Mouse (Mus musculus) embryonic facial prominence, embryonic 11.5 days (tissue): ENCODE results near the gene Cyp20a1. TPM values are rescaled to one million over a fixed set of nuclear protein-coding genes. Genes with fewer than 3 reads are reported as not detected.
A peak's percentile ranks its signal among the peaks of the same experiment; 100 is the strongest.

ENCODE experiments used
- ATAC-seq: fragments of 200-750 bp; cut with Nextera tagmentation; replicated peaks from 2 replicates; pipeline ENCODE4 v1.8.0; 2017; ENCODE audit warnings: low read depth; ENCODE audit not compliant: insufficient number of reproducible peaks, low FRiP score, low TSS enrichment
- DNase-seq: peaks from one replicate; pipeline ENCODE4 v3.0.0-alpha.2; 2015; ENCODE audit warnings: low spot score
- H3K27ac ChIP-seq: fragments of 300-500 bp; sonication (generic); replicated peaks from 2 replicates; pipeline ENCODE4 v1.5.1; 2014; ENCODE audit warnings: mild to moderate bottlenecking, low read depth, low read length, control low read depth
- H3K27me3 ChIP-seq: fragments of 300-500 bp; sonication (generic); 2 replicates; pipeline ENCODE4 v1.6.1; 2014; ENCODE audit warnings: mild to moderate bottlenecking, low read length, moderate library complexity, mixed read lengths; ENCODE audit not compliant: control insufficient read depth, insufficient read depth
- H3K36me3 ChIP-seq: fragments of 300-500 bp; sonication (generic); replicated peaks from 2 replicates; pipeline ENCODE4 v1.6.1; 2014; ENCODE audit warnings: low read depth, mild to moderate bottlenecking, low read length, moderate library complexity, mixed read lengths; ENCODE audit not compliant: control insufficient read depth, insufficient read depth
- H3K4me1 ChIP-seq: fragments of 300-500 bp; sonication (generic); 2 replicates; pipeline ENCODE4 v1.6.1; 2014; ENCODE audit warnings: low read length, mixed read lengths; ENCODE audit not compliant: control insufficient read depth, insufficient read depth
- H3K4me2 ChIP-seq: fragments of 300-500 bp; sonication (generic); 2 replicates; pipeline ENCODE4 v1.6.1; 2014; ENCODE audit warnings: low read depth, mild to moderate bottlenecking, control low read depth, low read length, moderate library complexity
- H3K4me3 ChIP-seq: fragments of 300-500 bp; sonication (generic); 2 replicates; pipeline ENCODE4 v1.5.1; 2014; ENCODE audit warnings: low read depth, low read length, control low read depth
- H3K9ac ChIP-seq: fragments of 300-500 bp; sonication (generic); replicated peaks from 2 replicates; pipeline ENCODE4 v1.6.1; 2014; ENCODE audit warnings: mild to moderate bottlenecking, control low read depth, low read length
- H3K9me3 ChIP-seq: fragments of 300-500 bp; sonication (generic); replicated peaks from 2 replicates; pipeline ENCODE4 v1.6.1; 2016; ENCODE audit warnings: mild to moderate bottlenecking, low read length, inconsistent platforms, mixed read lengths; ENCODE audit not compliant: control insufficient read depth
- WGBS: fragments of 180-500 bp; shearing (Covaris S2); extraction: QIAGEN DNeasy Blood & Tissue Kit; methylation state at CpG from one replicate; pipeline ENCODE4 v1.1.7; 2014; 5-methylcytosine and 5-hydroxymethylcytosine counted together
- polyA plus RNA-seq: library from polyadenylated mRNA; unstranded; fragments of >200 nt; fragmentation: Nextera tagmentation; extraction: Ambion mirVana; gene quantifications from 2 replicates; pipeline ENCODE4 v1.2.1, GENCODE M21; 2014

The Cyp20a1 gene
- polyA plus RNA-seq, 1 experiment from 2014 or later, result 12.2 TPM

DNA sequence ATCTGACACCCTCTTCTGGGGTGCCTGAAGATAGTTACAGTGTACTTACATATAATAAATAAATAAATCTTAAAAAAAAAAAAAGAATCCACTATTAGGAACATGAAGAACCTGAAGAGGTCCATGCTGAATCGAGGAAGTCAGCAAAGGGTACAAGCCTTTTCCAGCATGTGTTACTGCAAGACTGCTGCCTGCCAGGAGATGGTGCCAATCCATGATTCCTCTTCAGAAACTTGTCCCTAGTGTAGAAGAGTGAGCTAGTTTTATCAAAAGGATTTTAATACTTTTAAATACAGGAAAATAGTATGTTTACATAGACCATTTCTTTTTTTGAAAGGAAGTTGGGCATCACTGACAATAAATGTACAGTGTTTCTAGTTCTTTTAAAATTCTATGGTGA is 80.8 kb downstream of the Cyp20a1 start:
- no peak for DNase-seq
- Histone ChIP-seq H3K4me1 (no peaks in the 10 kb centered on the region), H3K4me3 (no peak overlapping the region), H3K27me3 (no peaks in the 10 kb centered on the region), H3K9me3 (no peaks in the 10 kb centered on the region), H3K4me2 (no peak overlapping the region), H3K36me3 (no peaks in the 10 kb centered on the region), H3K27ac (no peak overlapping the region), H3K9ac (no peak overlapping the region)
- WGBS, result 97% methylated on average over 1 of the region's 1 CpGs
- ATAC-seq, result no peak

DNA sequence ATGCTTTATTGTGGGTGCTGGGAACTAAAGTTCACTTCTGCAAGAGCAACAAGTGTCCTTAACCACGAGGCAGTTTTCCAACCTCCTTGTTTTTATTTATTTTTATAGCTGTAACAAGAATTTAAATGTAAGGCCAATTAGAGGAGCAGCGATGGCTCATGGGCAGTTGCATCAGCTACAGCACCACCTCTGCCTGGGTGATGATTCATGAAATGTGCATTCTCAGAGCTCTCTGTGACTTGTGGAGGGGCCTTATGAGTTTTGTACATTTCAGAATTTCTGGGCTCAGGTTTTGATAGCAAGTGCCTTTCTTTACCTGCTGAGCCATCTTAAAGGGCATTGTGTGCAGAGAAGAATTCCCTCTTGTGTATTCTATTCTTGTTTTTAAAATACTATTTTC is 85.2 kb downstream of the Cyp20a1 start:
- no peak overlapping the region for H3K9ac ChIP-seq
- whole genome bisulfite sequencing, result 86% methylated on average over 2 of the region's 2 CpGs
- H3K4me2 ChIP-seq, result no peak overlapping the region
- no peaks in the 10 kb centered on the region for H3K4me1 ChIP-seq
- H3K4me3 ChIP-seq, result no peak overlapping the region
- no peaks in the 10 kb centered on the region for H3K36me3 ChIP-seq
- H3K27ac ChIP-seq, result no peak overlapping the region
- no peak for ATAC-seq
- H3K9me3 ChIP-seq, result no peaks in the 10 kb centered on the region
- DNase-seq, result no peak
- H3K27me3 ChIP-seq, result no peaks in the 10 kb centered on the region

DNA sequence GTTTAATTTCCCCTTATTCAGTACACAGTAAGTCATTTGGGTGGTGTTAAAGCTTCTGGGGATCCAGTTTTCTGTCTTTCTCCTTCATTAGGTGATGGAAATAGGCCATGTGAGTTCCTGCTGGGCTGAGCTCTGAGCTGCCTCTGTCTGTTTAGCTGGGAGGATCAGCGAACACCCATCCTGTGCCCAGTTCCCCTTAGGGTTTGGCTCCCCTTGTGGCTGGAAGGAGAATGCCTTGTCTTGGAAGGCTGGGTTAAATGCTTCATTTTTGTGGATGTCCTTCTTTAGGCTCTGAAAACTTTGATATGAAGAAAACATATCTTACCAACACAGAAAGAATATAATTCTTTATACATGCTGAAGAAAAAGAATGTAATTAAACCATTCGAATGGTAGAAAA is 85.8 kb downstream of the Cyp20a1 start:
- H3K4me2 ChIP-seq, result no peak overlapping the region
- H3K27me3 ChIP-seq, result no peaks in the 10 kb centered on the region
- DNase-seq, result peak; percentile 30
- WGBS, result 74% methylated on average over 2 of the region's 2 CpGs
- H3K27ac ChIP-seq, result no peak overlapping the region
- no peak overlapping the region for H3K9ac ChIP-seq
- ATAC-seq, result no peak
- no peaks in the 10 kb centered on the region for H3K9me3 ChIP-seq
- no peaks in the 10 kb centered on the region for H3K4me1 ChIP-seq
- H3K36me3 ChIP-seq, result no peaks in the 10 kb centered on the region
- H3K4me3 ChIP-seq, result no peak overlapping the region

DNA sequence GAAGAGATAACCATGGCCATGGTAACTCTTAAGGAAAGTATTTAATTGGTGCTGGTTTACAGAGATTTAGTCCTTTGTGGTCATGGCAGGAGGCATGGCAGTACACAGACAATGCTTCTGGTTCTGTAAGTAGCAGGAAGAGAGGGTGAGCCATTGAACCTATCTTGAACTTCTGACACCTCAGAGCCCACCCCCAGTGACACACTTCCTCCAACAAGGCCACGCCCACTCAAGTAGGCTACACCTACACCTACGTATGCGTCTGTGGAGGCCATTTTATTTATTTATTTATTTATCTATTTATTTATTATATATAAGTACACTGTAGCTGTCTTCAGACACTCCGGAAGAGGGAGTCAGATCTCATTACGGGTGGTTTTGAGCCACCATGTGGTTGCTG is 88.4 kb downstream of the Cyp20a1 start:
- ATAC-seq (no peak), DNase-seq (no peak)
- WGBS, result 89% methylated on average over 5 of the region's 5 CpGs
- Histone ChIP-seq H3K9ac (no peak overlapping the region), H3K4me1 (no peaks in the 10 kb centered on the region), H3K4me2 (no peak overlapping the region), H3K27ac (no peak overlapping the region), H3K4me3 (no peak overlapping the region), H3K9me3 (no peaks in the 10 kb centered on the region), H3K36me3 (no peaks in the 10 kb centered on the region), H3K27me3 (no peaks in the 10 kb centered on the region)

DNA sequence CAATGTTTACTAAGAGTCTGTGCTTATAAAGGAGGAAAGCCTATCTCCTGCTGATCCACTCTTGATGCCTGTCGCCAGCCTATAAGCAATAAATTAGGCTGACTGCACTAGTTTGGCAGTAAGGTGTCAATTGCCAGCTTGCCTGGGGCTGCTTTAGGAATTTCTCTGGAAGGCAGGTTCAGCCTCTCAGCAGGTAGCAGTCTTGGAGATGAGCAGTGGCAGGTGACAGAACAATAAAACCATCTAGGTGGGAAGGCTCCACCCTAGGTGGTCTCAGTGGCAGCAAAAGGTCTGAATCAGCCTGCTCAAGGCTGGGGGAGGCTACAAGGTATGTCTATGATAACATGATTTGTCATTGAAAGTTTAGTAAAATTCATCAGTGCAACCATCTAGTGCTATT is 89.4 kb downstream of the Cyp20a1 start:
- H3K27me3 ChIP-seq, result no peaks in the 10 kb centered on the region
- H3K36me3 ChIP-seq, result no peaks in the 10 kb centered on the region
- H3K9ac ChIP-seq, result no peak overlapping the region
- no peaks in the 10 kb centered on the region for H3K9me3 ChIP-seq
- no peaks in the 10 kb centered on the region for H3K4me1 ChIP-seq
- H3K4me3 ChIP-seq, result no peak overlapping the region
- ATAC-seq, result no peak
- H3K4me2 ChIP-seq, result no peak overlapping the region
- no peak overlapping the region for H3K27ac ChIP-seq
- no peak for DNase-seq
- WGBS, result 19% methylated on average over 1 of the region's 1 CpGs

Other genes with a start within 250 kb of the Cyp20a1 start
- 5.1 and 6.7 TPM in 2 replicates for gene Carf, start 245.1 kb upstream of the Cyp20a1 start, polyA plus RNA-seq
- gene Wdr12, start 244.7 kb upstream of the Cyp20a1 start, polyA plus RNA-seq, result 54.1 and 59.0 TPM in 2 replicates
- gene Nbeal1, start 162.7 kb upstream of the Cyp20a1 start, polyA plus RNA-seq, result 6.3 and 6.7 TPM in 2 replicates
- 34.9 and 35.7 TPM in 2 replicates for gene Abi2, start 66.3 kb downstream of the Cyp20a1 start, polyA plus RNA-seq
- gene Raph1, start 223.8 kb downstream of the Cyp20a1 start, polyA plus RNA-seq, result 23.1 and 25.5 TPM in 2 replicates